Mouse (Mus musculus) sigmoid colon, adult 10 weeks (tissue): ENCODE results near the gene Sacs. TPM values are rescaled to one million over a fixed set of nuclear protein-coding genes. Genes with fewer than 3 reads are reported as not detected.

Source experiments
- polyA plus RNA-seq: library from polyadenylated mRNA; stranded (reverse); fragments of 350-450 nt; fragmentation: Illumina TruSeq; extraction: RNeasy Lipid Tissue Mini Kit (QIAGEN cat#74804); gene quantifications from one replicate; pipeline ENCODE4 v1.2.3, GENCODE M21; 2014; ENCODE audit warnings: low read depth, low replicate concordance

Sacs gene
- 5.7 TPM for polyA plus RNA-seq

GRCm38 (mm10) chr14:61137994-61138726 lies at the start of gene Sacs:
TSS of gene Sacs (plus strand) at chr14:61138457.

GRCm38 (mm10) chr14:61258352-61258751 lies 120.1 kb downstream of the Sacs start, which contains the start of gene Sgcg:
TSS of gene Sgcg (minus strand) at chr14:61258490.

Other genes with a start within 250 kb of the Sacs start
- gene Tnfrsf19, start 92.0 kb upstream of the Sacs start, polyA plus RNA-seq: 5.9 TPM
- 0.28 TPM for gene Sgcg, start 120.0 kb downstream of the Sacs start, polyA plus RNA-seq
- gene Arl11, start 171.3 kb downstream of the Sacs start, polyA plus RNA-seq: 1.4 TPM
- 4.6 TPM for gene Ebpl, start 222.0 kb downstream of the Sacs start, polyA plus RNA-seq